Mouse (Mus musculus) layer of hippocampus, postnatal 10 days (tissue): ENCODE data around the gene Adgra3. TPM values are rescaled to one million over a fixed set of nuclear protein-coding genes. Genes with fewer than 3 reads are reported as not detected.

ENCODE experiments used
- DNase-seq, 2 experiments: peaks; one replicate each; pipeline ENCODE4 v3.0.0; 2021; ENCODE audit warnings: low spot score in 2 of 2
- total RNA-seq, 2 experiments: library from RNA; stranded (reverse); gene quantifications; 2 replicates each; pipeline ENCODE4 v1.2.3; 2021

The Adgra3 gene
- total RNA-seq, 2 experiments from 2014 or later: 44.7 to 54.0 TPM

GRCm38 (mm10) chr5:49975971-49976370, 82.8 kb downstream of the Adgra3 start:
- DNase-seq: peak; percentile 81 to 86

- no peak for DNase-seq
Measured at GRCm38 (mm10) chr5:49974211-49974610, 84.6 kb downstream of the Adgra3 start.

GRCm38 (mm10) chr5:49969660-49970059, 89.1 kb downstream of the Adgra3 start:
- no peak for DNase-seq

DNA sequence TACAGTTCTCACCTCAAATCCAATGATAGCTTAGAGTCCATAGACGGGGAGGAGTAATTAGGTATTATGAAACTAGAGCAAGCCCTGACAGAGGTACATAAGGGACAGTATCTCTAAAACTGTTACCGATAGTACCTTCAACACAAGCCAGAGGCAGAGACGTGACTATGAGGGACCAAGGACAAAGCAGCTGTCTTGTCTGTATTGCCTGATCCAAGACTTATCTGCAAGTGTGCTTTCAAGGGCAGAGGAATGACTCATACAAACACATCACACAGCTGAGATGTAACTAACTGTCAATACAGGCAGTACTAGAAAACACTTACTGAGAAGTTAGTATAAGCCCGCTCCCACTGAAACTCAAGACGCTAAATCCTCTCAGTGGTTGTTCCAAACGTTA, 91.1 kb downstream of the Adgra3 start:
- DNase-seq: no peak

DNA sequence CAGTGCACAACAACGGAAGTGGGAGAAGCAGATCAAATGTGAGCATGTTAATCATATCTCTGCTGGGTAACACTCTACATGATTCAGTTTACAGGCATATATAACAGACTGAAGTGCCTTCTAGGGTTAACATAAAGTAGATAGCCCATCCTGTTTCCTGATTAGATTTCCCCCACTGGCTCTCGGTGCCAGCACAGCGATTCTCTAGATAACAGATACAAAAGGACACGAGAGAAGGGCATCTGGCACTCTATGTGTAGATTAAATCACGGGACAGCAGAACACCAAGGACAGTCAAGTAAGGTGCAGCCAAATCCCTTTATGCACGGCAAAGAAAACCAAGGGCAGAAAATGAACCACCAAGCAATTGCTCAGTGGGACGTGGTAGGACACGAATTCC, 93.0 kb downstream of the Adgra3 start:
- DNase-seq: no peak

GRCm38 (mm10) chr5:49961478-49962431, 97.1 kb downstream of the Adgra3 start:
- DNase-seq: peak; percentile 64 to 81

- no peak for DNase-seq
Measured at GRCm38 (mm10) chr5:49936354-49936753, 122.5 kb downstream of the Adgra3 start.

DNA sequence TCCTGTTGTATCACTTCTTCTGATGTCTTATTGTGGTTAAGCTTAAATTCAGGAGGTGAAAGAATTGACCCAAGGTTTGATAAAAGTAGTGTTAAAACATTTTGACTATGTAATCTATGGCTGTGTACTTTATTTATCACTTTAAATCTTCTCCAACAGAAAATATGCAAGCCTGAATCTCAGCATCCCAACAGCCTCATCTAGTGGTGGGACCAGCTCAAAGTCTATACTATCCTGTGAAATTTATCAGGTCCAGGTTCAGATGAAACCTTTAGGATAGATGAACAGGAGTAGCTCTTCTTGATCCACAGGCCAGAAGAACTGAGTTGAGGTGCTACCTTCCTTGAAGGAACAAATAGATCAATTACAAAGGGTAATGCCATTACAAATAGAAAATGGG, 134.1 kb downstream of the Adgra3 start:
- no peak for DNase-seq

GRCm38 (mm10) chr5:49915695-49916106, 143.1 kb downstream of the Adgra3 start:
- no peak for DNase-seq
